Mouse (Mus musculus) CD4-positive, CD25-positive, alpha-beta regulatory T cell, adult 2 months (primary cell): ENCODE measurements around the gene Plxna1.

Experiments
- DNase-seq: peaks from one replicate; pipeline ENCODE4 v3.0.0-alpha.2; 2012; ENCODE audit warnings: low read depth, low spot score

Plxna1 gene

GRCm38 (mm10) chr6:89362281-89363106 is at the start of gene Plxna1:
Gene Plxna1 (minus strand): TSS chr6:89362620.
- DNase-seq, result peak; percentile 74

- DNase-seq, result no peak
Measured at GRCm38 (mm10) chr6:89409041-89409440, 46.6 kb upstream of the Plxna1 start.

DNA sequence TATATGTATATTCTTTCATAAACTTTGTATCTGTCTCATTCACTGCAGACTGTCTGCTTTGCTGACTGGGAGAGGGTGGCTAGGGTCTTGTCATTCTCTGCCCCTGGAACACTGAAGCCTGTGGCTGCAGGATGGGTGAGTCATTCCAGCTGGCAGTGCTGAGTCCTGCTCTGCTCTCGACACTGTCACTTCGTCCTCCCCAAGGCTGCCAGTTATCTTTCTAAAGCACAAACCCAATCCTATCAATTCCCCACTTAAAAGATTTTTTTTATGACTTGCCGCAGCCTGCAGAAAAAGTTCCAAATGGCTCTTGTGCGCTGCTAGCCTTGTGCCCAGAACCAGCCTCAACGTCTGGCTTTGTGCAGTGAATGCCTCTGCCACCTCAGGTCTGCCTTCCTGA is 45.8 kb upstream of the Plxna1 start:
- no peak for DNase-seq

GRCm38 (mm10) chr6:89407247-89407889 is 44.9 kb upstream of the Plxna1 start:
- DNase-seq, result no peak

- no peak for DNase-seq
Measured at GRCm38 (mm10) chr6:89404964-89405363, 42.5 kb upstream of the Plxna1 start.

DNA sequence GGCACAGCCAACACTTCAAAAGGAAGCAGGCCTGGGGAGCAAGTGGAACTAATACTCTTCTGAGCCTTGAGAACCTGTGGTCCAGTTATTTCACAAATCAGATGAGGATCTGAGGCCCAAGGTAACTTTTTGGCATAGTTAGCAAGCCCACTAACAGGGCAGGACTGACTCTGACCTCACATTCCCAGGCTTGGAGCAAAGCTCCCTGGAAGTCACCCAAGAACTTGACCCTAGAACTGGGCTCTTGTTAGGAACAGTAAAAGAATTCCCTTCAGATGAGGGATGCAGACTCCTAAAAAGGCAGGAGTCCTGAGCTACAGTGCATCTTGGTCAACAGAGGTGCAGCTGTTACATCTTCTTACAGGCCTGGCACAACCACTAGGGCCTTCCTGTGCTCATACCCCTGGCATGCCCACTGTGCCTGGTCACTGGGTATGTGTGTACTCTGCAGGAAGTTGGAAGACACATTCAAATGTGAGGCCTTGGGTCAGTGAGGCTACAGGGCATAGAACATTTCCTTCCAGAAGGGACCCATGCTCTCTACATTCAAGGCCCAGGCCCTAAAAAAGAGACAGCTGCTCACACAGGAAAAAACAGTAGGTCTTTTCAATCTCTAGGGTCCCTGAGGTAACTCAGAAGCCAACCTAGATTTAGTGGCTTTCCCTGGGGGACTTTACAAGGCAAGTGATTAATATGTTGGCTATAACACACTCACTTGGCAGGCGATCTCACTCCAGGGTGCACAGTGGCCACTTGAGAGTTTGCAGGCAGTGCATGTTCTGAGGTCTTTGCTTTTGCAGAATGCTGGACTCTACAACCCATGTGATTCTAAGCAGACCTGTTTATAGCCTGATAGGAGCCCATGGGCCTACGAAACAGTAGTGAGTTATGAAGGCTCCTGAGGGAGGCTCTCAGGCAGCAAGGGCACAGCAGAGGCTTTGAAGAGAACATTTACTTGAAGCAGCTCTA is 41.1 kb upstream of the Plxna1 start:
- DNase-seq, result no peak

DNA sequence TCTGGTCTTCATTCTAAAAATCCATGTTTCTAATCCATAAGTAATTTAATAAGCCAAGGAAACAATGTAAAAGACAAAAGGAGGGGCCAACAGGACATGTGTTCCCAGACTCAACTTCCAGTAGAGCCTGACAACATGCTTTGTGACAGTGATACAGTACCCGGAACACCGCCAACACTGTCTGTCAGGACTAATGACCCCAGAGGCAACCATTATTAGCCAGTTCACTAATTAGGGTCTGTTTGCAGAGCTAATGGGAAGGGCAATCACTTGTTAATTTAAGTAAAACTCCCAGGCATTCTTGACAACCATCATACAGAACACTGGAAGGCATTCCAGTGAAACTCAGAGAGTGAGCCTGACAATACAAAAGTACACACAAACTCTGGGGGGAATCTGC is 40.0 kb upstream of the Plxna1 start:
- DNase-seq, result no peak

DNA sequence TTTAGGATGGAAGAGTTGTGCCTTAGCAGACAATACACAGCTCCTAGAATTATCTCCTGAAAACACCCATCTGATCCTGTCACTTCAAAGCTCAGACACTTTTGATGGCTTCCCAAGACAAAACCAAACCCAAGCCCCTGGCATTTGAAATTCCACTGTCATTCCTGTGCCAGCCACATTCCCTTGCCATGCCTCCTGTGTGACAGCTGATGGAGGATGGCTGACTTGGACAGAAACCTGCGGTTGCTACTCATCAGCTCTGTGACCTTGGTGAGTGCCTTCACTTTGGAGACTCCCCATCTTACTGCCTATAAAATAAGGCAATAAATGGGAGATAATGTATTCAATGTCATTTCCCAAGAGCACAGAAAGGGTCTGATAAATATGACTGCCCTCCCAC is 37.1 kb upstream of the Plxna1 start:
- no peak for DNase-seq

DNA sequence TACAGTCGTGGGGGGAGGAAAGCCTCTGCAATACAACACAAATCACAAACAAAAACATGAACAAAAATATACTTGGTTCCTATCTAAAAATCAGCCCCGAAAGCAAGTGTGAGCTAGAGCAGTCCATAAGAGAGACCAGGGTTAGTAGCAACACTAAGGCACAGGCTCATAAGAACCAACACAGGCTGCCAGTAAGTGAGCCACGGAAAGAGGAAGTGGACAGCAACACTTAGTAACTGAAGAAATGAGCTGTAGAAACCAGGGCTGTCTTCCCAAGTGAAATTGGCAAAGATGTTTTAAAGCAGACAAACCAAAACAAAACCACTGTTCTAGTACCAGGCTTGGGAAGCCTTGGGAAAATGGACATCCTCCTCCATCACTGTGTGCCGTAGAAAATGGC is 35.5 kb upstream of the Plxna1 start:
- no peak for DNase-seq

- no peak for DNase-seq
Measured at GRCm38 (mm10) chr6:89393820-89394219, 31.4 kb upstream of the Plxna1 start.

- DNase-seq, result no peak
Measured at GRCm38 (mm10) chr6:89392213-89392612, 29.8 kb upstream of the Plxna1 start.

GRCm38 (mm10) chr6:89389771-89390170 is 27.4 kb upstream of the Plxna1 start:
- DNase-seq, result no peak

GRCm38 (mm10) chr6:89386956-89387355 is 24.5 kb upstream of the Plxna1 start:
- no peak for DNase-seq

DNA sequence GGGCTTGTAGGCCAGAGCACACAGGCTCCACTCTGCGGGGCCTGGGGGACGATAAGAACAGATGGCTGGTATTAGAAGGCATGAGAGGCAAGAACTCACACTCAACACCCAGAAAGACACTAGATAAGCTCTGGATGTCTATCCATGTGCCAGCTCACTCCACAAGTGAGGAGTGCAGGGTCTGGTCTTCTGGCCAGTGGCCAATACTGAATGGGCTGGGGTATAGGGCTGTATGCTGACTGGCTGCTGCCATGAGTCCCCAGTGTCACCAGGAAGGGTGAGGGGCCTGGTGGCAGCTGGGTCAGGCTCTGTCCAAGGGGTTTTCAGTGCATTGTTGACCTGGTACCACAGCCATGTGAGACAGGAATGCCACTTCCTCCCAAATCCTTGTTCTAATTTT is 22.3 kb upstream of the Plxna1 start:
- no peak for DNase-seq

DNA sequence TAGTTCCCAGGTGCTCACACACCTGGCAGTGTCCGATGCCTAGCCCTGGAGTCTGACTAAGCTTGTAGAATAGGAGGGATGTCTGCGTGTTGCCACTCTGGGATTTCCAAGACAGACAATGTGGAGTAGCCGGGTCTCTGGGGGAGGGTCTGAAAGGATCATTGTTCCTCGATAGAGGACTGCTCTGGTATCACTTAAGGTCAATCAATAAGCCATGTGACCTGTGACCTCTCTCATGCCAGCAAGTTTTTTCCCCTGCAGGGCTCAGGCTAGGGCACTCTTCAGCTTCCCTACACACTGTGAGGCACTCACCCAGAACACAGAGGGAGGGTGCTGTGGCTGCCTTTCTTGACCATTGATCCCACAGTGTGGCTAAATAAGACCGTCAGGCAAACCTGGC is 19.4 kb upstream of the Plxna1 start:
- no peak for DNase-seq

- no peak for DNase-seq
Measured at GRCm38 (mm10) chr6:89381172-89381571, 18.8 kb upstream of the Plxna1 start.

GRCm38 (mm10) chr6:89380751-89381150 is 18.3 kb upstream of the Plxna1 start:
- no peak for DNase-seq

GRCm38 (mm10) chr6:89378264-89378663 is 15.8 kb upstream of the Plxna1 start:
- DNase-seq, result no peak

GRCm38 (mm10) chr6:89368812-89369211 is 6.4 kb upstream of the Plxna1 start:
- DNase-seq, result no peak

- DNase-seq, result no peak
Measured at GRCm38 (mm10) chr6:89364342-89364741, 1.9 kb upstream of the Plxna1 start.

- DNase-seq, result no peak
Measured at GRCm38 (mm10) chr6:89363107-89363451, 659 bp upstream of the Plxna1 start.
